Mouse (Mus musculus): ENCODE data around the gene Stoml1. TPM values are rescaled to one million over a fixed set of nuclear protein-coding genes. Genes with fewer than 3 reads are reported as not detected.

Stoml1 gene
- polyA plus RNA-seq, 2 experiments: 2.5 to 4.1 TPM

GRCm38 (mm10) chr9:58272068-58272541, 19.1 kb downstream of the Stoml1 start:
- ATAC-seq (ENCODE audit: insufficient read depth) (no peak), DNase-seq (ENCODE audit: low read depth in 3 of 3, low spot score in 3 of 3) (no peak)
- H3K4me1 ChIP-seq (replicated peaks; ENCODE audit: control insufficient read depth in 2 of 2, insufficient read depth in 2 of 2, low read length in 1 of 2): peaks cover 0 to 12% of the 10 kb centered on the region in 2 experiments; a peak in 2 of 4 replicates
- H3K27me3 ChIP-seq (ENCODE audit: control insufficient read depth, insufficient read depth, low read length): no peaks in the 10 kb centered on the region
- H3K4me3 ChIP-seq (ENCODE audit: insufficient read depth in 1 of 2, low read depth in 2 of 2, low read length in 2 of 2): no peak overlapping the region
- H3K36me3 ChIP-seq (replicated peaks; ENCODE audit: control insufficient read depth, insufficient read depth, low read depth): no peaks in the 10 kb centered on the region
- no peak for TF ChIP-seq CTCF (IDR thresholded peaks at IDR 0.05; ENCODE audit: low read depth)
- TF ChIP-seq EP300 (IDR thresholded peaks at IDR 0.05; ENCODE audit: low read depth): no peak
- no peak overlapping the region for H3K27ac ChIP-seq
- H3K9ac ChIP-seq (replicated peaks): no peak overlapping the region
- no peak overlapping the region for H3K4me2 ChIP-seq (ENCODE audit: low read depth)
- H3K9me3 ChIP-seq (ENCODE audit: control insufficient read depth, low read length): no peaks in the 10 kb centered on the region
- 53% methylated on average over 2 of the region's 2 CpGs for WGBS (ENCODE audit: insufficient replicate concordance)

DNA sequence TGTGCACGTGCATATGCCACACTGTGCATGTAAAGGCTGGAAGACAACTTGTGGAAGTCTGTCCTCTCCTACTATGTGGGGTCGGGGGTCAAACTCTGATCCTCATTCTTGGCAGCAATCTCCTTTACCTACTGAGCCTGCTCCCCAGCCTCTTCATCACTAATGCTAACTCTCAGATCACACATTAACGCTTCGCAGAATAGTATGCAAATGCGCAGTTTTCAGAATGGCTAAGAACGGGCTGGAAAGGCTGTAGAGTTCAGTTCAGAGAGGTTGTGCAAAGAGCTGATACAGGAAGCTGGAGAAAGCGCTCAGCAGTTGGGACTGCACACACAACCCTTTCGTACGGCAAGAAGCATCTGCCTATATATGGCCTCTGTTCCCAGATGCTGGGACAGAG, 19.9 kb downstream of the Stoml1 start:
- WGBS (ENCODE audit: insufficient replicate concordance): 68% methylated on average over 9 of the region's 9 CpGs
- DNase-seq (ENCODE audit: low read depth in 3 of 3, low spot score in 3 of 3): no peak

DNA sequence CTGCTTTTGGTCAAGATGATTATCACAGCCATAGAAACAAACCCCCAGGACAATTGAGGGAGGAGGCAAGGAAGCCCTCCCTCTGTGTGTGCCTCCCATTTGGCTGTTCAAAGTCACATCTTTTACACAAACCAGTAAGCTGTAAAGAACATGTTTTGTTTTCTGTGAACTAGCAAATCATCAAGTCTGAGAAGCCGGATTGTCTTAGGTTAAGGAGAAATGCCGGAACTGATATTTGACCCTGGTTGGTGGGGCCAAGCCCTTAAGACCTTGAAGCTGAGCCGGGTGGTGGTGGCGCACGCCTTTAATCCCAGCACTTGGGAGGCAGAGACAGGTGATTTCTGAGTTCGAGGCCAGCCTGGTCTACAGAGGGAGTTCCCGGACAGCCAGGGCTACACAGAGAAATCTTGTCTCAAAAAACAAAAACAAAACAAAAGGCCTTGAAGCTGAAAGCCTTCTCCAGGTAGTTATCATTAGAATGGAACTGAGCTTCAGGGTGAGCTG, 21.2 kb downstream of the Stoml1 start:
- H3K4me2 ChIP-seq (ENCODE audit: low read depth): no peak overlapping the region
- 69% methylated on average over 7 of the region's 7 CpGs for WGBS (ENCODE audit: insufficient replicate concordance)
- H3K9me3 ChIP-seq (ENCODE audit: control insufficient read depth, low read length): no peaks in the 10 kb centered on the region
- H3K27ac ChIP-seq: no peak overlapping the region
- ATAC-seq (ENCODE audit: insufficient read depth) (no peak), DNase-seq (ENCODE audit: low read depth in 3 of 3, low spot score in 3 of 3) (no peak)
- H3K4me1 ChIP-seq (replicated peaks; ENCODE audit: control insufficient read depth in 2 of 2, insufficient read depth in 2 of 2, low read length in 1 of 2): peaks cover 0 to 10% of the 10 kb centered on the region in 2 experiments; a peak in 2 of 4 replicates
- no peak overlapping the region for H3K4me3 ChIP-seq (ENCODE audit: insufficient read depth in 1 of 2, low read depth in 2 of 2, low read length in 2 of 2)
- no peaks in the 10 kb centered on the region for H3K36me3 ChIP-seq (replicated peaks; ENCODE audit: control insufficient read depth, insufficient read depth, low read depth)
- TF ChIP-seq EP300 (IDR thresholded peaks at IDR 0.05; ENCODE audit: low read depth): no peak
- TF ChIP-seq CTCF (IDR thresholded peaks at IDR 0.05; ENCODE audit: low read depth): no peak
- no peaks in the 10 kb centered on the region for H3K27me3 ChIP-seq (ENCODE audit: control insufficient read depth, insufficient read depth, low read length)
- H3K9ac ChIP-seq (replicated peaks): no peak overlapping the region

More for the DNA sequence above, 19.9 kb downstream of the Stoml1 start:
- H3K9ac ChIP-seq (replicated peaks): no peak overlapping the region
- H3K4me2 ChIP-seq (ENCODE audit: low read depth): no peak overlapping the region
- no peak overlapping the region for H3K4me3 ChIP-seq (ENCODE audit: insufficient read depth in 1 of 2, low read depth in 2 of 2, low read length in 2 of 2)
- H3K36me3 ChIP-seq (replicated peaks; ENCODE audit: control insufficient read depth, insufficient read depth, low read depth): no peaks in the 10 kb centered on the region
- TF ChIP-seq EP300 (IDR thresholded peaks at IDR 0.05; ENCODE audit: low read depth) (no peak), CTCF (IDR thresholded peaks at IDR 0.05; ENCODE audit: low read depth) (no peak)
- H3K27ac ChIP-seq: no peak overlapping the region
- H3K9me3 ChIP-seq (ENCODE audit: control insufficient read depth, low read length): no peaks in the 10 kb centered on the region
- peaks cover 0 to 12% of the 10 kb centered on the region in 2 experiments; a peak in 2 of 4 replicates for H3K4me1 ChIP-seq (replicated peaks; ENCODE audit: control insufficient read depth in 2 of 2, insufficient read depth in 2 of 2, low read length in 1 of 2)
- H3K27me3 ChIP-seq (ENCODE audit: control insufficient read depth, insufficient read depth, low read length): no peaks in the 10 kb centered on the region
- no peak for ATAC-seq (ENCODE audit: insufficient read depth)

GRCm38 (mm10) chr9:58274626-58275025, 21.7 kb downstream of the Stoml1 start:
- Histone ChIP-seq H3K4me2 (ENCODE audit: low read depth) (no peak overlapping the region), H3K27me3 (ENCODE audit: control insufficient read depth, insufficient read depth, low read length) (no peaks in the 10 kb centered on the region), H3K36me3 (replicated peaks; ENCODE audit: control insufficient read depth, insufficient read depth, low read depth) (no peaks in the 10 kb centered on the region), H3K4me1 (replicated peaks; ENCODE audit: control insufficient read depth in 2 of 2, insufficient read depth in 2 of 2, low read length in 1 of 2) (peaks cover 0 to 10% of the 10 kb centered on the region in 2 experiments; a peak in 2 of 4 replicates), H3K9me3 (ENCODE audit: control insufficient read depth, low read length) (no peaks in the 10 kb centered on the region), H3K4me3 (ENCODE audit: insufficient read depth in 1 of 2, low read depth in 2 of 2, low read length in 2 of 2) (no peak overlapping the region), H3K27ac (no peak overlapping the region), H3K9ac (replicated peaks) (no peak overlapping the region)
- 36% methylated on average over 3 of the region's 3 CpGs for WGBS (ENCODE audit: insufficient replicate concordance)
- no peak for DNase-seq (ENCODE audit: low read depth in 3 of 3, low spot score in 3 of 3)
- no peak for TF ChIP-seq EP300 (IDR thresholded peaks at IDR 0.05; ENCODE audit: low read depth)
- no peak for TF ChIP-seq CTCF (IDR thresholded peaks at IDR 0.05; ENCODE audit: low read depth)
- ATAC-seq (ENCODE audit: insufficient read depth): no peak

GRCm38 (mm10) chr9:58275115-58275774, 22.3 kb downstream of the Stoml1 start:
- peak; percentile 17 to 56 (median 19) for DNase-seq (ENCODE audit: low read depth in 3 of 3, low spot score in 3 of 3)

More at GRCm38 (mm10) chr9:58275115-58275774, 22.3 kb downstream of the Stoml1 start:
- Histone ChIP-seq H3K4me2 (ENCODE audit: low read depth) (0 out of 2 replicates have a peak overlapping the region, but pooled peaks have one; percentile 18), H3K27me3 (ENCODE audit: control insufficient read depth, insufficient read depth, low read length) (no peaks in the 10 kb centered on the region), H3K4me1 (replicated peaks; ENCODE audit: control insufficient read depth in 2 of 2, insufficient read depth in 2 of 2, low read length in 1 of 2) (peaks cover 0 to 13% of the 10 kb centered on the region in 2 experiments; a peak in 2 of 4 replicates), H3K27ac (peak overlapping the region; percentile 25), H3K9ac (replicated peaks) (no peak overlapping the region), H3K4me3 (ENCODE audit: insufficient read depth in 1 of 2, low read depth in 2 of 2, low read length in 2 of 2) (no peak overlapping the region), H3K36me3 (replicated peaks; ENCODE audit: control insufficient read depth, insufficient read depth, low read depth) (no peaks in the 10 kb centered on the region), H3K9me3 (ENCODE audit: control insufficient read depth, low read length) (no peaks in the 10 kb centered on the region)
- peak; percentile 69 for ATAC-seq (ENCODE audit: insufficient read depth)
- TF ChIP-seq CTCF (IDR thresholded peaks at IDR 0.05; ENCODE audit: low read depth): no peak
- TF ChIP-seq EP300 (IDR thresholded peaks at IDR 0.05; ENCODE audit: low read depth): no peak
- 13% methylated on average over 8 of the region's 8 CpGs for WGBS (ENCODE audit: insufficient replicate concordance)

All from liver, embryonic 14.5 days (tissue).